Mouse (Mus musculus): Measurements from ENCODE around the gene Smyd1. TPM values are rescaled to one million over a fixed set of nuclear protein-coding genes. Genes with fewer than 3 reads are reported as not detected.

The Smyd1 gene
- polyA plus RNA-seq, 1 experiment from 2014 or later = 136 TPM

DNA sequence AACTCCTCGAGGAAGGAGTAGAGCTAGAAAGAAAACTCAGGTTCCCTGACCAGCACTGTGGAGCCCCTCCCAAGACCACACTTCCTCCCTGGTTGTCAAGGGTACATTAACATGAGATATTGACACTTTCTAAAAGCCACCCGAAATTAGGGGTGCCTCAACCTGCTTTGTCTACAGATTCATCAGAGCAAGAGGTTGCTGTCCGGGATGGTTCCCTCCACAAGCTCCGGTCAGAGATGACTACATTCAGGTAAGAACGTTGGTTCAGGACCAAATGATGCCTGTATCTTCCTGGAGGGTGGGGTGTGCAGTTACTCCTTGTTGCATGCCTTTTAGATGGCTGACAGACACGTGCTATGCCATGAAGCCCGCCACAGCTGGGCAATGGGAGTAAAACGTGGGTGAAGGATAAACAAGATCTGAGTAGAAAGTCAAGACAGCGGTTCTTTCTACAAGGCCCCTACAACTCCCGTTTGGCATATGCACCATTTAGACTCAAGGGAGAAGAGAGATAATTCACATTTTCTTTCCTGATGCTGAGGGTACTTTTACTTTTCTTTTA is 30.9 kb upstream of the Smyd1 start:
- H3K9me3 ChIP-seq (replicated peaks; ENCODE audit: control insufficient read depth, low read length) = peaks cover 2% of the 10 kb centered on the region; the same call in 1 of the 2 replicates
- H3K27ac ChIP-seq (ENCODE audit: low read length) = no peak overlapping the region
- H3K27me3 ChIP-seq (ENCODE audit: control insufficient read depth, insufficient read depth, low read length) = no peaks in the 10 kb centered on the region
- ATAC-seq (replicated peaks; ENCODE audit: extremely low read depth, insufficient read depth, low FRiP score) = no peak
- WGBS = 80% methylated on average over 10 of the region's 10 CpGs
- no peak overlapping the region for H3K9ac ChIP-seq (ENCODE audit: low read length)
- no peaks in the 10 kb centered on the region for H3K36me3 ChIP-seq (ENCODE audit: control insufficient read depth, insufficient read depth)
- no peaks in the 10 kb centered on the region for H3K4me1 ChIP-seq (ENCODE audit: control insufficient read depth, insufficient read depth, low read length)
- no peak overlapping the region for H3K4me2 ChIP-seq (ENCODE audit: low read depth, low read length)
- no peak overlapping the region for H3K4me3 ChIP-seq (ENCODE audit: low read length)

DNA sequence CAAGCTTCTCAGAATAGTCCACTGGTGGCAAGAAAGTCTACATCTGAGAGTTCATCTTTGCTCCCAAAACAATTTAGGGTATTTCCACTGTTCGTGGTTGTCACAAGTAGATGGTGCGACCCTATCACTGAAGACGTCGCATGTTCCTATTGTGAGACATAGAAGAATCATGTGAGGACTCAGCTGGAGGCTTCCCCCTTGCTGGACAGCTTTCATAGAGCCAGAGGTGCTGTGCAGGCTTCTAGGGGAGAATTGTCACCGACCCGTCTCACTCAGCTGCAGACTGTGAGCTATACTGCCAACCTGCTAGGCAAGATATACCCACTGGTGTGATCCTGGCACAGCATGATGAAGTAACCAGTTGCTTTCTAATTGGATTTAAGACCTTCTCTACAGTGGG is 30.2 kb upstream of the Smyd1 start:
- H3K4me1 ChIP-seq (ENCODE audit: control insufficient read depth, insufficient read depth, low read length) = no peaks in the 10 kb centered on the region
- no peak overlapping the region for H3K4me3 ChIP-seq (ENCODE audit: low read length)
- no peak overlapping the region for H3K27ac ChIP-seq (ENCODE audit: low read length)
- H3K36me3 ChIP-seq (ENCODE audit: control insufficient read depth, insufficient read depth) = no peaks in the 10 kb centered on the region
- no peak overlapping the region for H3K9ac ChIP-seq (ENCODE audit: low read length)
- peaks cover 5% of the 10 kb centered on the region for H3K9me3 ChIP-seq (replicated peaks; ENCODE audit: control insufficient read depth, low read length)
- H3K4me2 ChIP-seq (ENCODE audit: low read depth, low read length) = no peak overlapping the region
- ATAC-seq (replicated peaks; ENCODE audit: extremely low read depth, insufficient read depth, low FRiP score) = no peak
- no peaks in the 10 kb centered on the region for H3K27me3 ChIP-seq (ENCODE audit: control insufficient read depth, insufficient read depth, low read length)
- 88% methylated on average over 6 of the region's 6 CpGs for WGBS

DNA sequence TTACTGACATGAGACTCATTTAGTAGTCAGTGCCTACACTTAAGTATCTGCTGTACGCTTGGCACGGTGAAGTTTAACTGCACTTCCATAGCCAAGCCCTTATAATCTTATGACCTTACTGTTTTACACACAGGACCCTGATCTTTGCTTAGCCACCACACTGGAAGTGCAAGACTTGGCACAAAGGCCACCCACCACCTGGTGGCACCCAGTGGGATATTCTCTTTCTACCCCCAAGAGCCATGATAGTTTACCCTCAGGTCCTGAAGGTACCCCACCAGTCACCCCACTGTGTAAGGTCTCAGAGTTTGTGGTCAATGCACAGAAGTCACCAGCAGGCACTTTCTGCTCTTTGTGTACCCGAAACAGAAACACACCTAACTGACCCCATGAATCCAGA is 29.2 kb upstream of the Smyd1 start:
- peaks cover 5% of the 10 kb centered on the region for H3K9me3 ChIP-seq (replicated peaks; ENCODE audit: control insufficient read depth, low read length)
- no peak overlapping the region for H3K27ac ChIP-seq (ENCODE audit: low read length)
- WGBS = 97% methylated on average over 3 of the region's 3 CpGs
- ATAC-seq (replicated peaks; ENCODE audit: extremely low read depth, insufficient read depth, low FRiP score) = no peak
- no peaks in the 10 kb centered on the region for H3K36me3 ChIP-seq (ENCODE audit: control insufficient read depth, insufficient read depth)
- H3K4me3 ChIP-seq (ENCODE audit: low read length) = no peak overlapping the region
- H3K4me2 ChIP-seq (ENCODE audit: low read depth, low read length) = no peak overlapping the region
- no peaks in the 10 kb centered on the region for H3K4me1 ChIP-seq (ENCODE audit: control insufficient read depth, insufficient read depth, low read length)
- H3K27me3 ChIP-seq (ENCODE audit: control insufficient read depth, insufficient read depth, low read length) = no peaks in the 10 kb centered on the region
- no peak overlapping the region for H3K9ac ChIP-seq (ENCODE audit: low read length)

DNA sequence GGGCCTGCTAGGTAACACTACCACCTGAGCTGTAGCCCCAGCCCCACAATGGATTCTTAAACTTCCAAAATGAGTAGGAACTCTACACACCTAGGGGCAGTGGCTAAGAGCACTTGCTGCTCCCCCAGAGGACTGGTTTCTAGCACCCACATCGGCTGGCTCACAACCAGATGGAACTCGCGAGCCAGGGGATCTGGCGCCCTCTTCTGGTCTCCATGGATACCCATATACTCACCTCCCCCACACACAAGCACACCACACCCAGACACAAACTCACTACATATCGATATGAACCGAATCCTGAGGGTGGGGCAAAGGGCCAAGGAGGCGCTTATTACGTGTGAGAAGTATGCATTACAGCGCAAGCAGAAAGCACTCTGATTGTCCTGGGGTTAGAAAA is 26.0 kb upstream of the Smyd1 start:
- WGBS = 92% methylated on average over 9 of the region's 9 CpGs
- Histone ChIP-seq H3K4me3 (ENCODE audit: low read length) (no peak overlapping the region), H3K4me1 (ENCODE audit: control insufficient read depth, insufficient read depth, low read length) (no peaks in the 10 kb centered on the region), H3K27ac (ENCODE audit: low read length) (no peak overlapping the region), H3K9ac (ENCODE audit: low read length) (no peak overlapping the region), H3K9me3 (replicated peaks; ENCODE audit: control insufficient read depth, low read length) (peaks cover 5% of the 10 kb centered on the region), H3K27me3 (ENCODE audit: control insufficient read depth, insufficient read depth, low read length) (no peaks in the 10 kb centered on the region), H3K4me2 (ENCODE audit: low read depth, low read length) (no peak overlapping the region), H3K36me3 (ENCODE audit: control insufficient read depth, insufficient read depth) (no peaks in the 10 kb centered on the region)
- no peak for ATAC-seq (replicated peaks; ENCODE audit: extremely low read depth, insufficient read depth, low FRiP score)

DNA sequence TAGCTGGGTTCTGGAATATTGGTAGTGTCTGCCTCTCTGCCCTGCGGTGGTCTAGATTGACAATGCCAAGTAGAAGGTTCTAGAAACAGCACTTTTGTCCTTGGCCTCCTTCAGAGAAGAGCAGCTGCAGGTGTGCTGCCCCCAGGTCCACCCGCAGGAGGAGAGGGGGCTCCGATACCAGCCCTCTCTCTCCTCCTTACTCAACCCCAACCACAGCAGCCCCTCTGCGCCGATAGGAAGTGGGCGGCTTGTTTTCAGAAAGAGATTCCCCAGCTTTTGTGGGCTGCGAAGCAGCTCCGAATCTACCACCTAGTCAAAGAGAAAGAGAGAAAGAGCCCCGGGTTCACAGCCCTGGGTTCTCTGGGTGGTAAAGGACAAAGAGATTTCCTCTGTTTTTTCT is 19.1 kb upstream of the Smyd1 start:
- no peak overlapping the region for H3K4me2 ChIP-seq (ENCODE audit: low read depth, low read length)
- WGBS = 81% methylated on average over 9 of the region's 9 CpGs

DNA sequence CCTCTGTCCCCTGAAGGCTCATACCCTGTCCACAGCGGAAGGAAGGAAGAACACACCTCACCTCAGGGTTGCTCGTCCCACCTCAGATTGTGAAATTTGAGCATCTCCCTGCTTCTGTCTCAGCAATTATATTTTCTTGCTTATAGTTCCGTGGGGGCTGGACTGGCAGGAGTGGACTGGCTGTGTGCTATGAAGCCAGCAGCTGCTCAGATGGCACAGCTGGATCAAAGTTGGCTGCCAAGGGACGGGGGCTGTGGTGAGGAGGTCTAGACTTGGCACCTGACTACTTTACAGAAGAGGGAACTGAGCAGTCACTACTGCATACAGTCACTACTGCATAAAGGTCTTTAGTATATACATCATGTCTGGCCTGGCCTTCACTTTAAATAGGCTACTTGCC is 17.3 kb upstream of the Smyd1 start:
- no peaks in the 10 kb centered on the region for H3K27me3 ChIP-seq (ENCODE audit: control insufficient read depth, insufficient read depth, low read length)
- 77% methylated on average over 4 of the region's 4 CpGs for WGBS
- H3K9me3 ChIP-seq (replicated peaks; ENCODE audit: control insufficient read depth, low read length) = no peaks in the 10 kb centered on the region
- H3K27ac ChIP-seq (ENCODE audit: low read length) = peak overlapping the region; percentile 12; the same call in 1 of the 2 replicates
- no peak overlapping the region for H3K4me3 ChIP-seq (ENCODE audit: low read length)
- no peak for ATAC-seq (replicated peaks; ENCODE audit: extremely low read depth, insufficient read depth, low FRiP score)
- no peak overlapping the region for H3K4me2 ChIP-seq (ENCODE audit: low read depth, low read length)
- no peak overlapping the region for H3K9ac ChIP-seq (ENCODE audit: low read length)
- H3K4me1 ChIP-seq (ENCODE audit: control insufficient read depth, insufficient read depth, low read length) = no peaks in the 10 kb centered on the region
- no peaks in the 10 kb centered on the region for H3K36me3 ChIP-seq (ENCODE audit: control insufficient read depth, insufficient read depth)

More for the DNA sequence above, 19.1 kb upstream of the Smyd1 start:
- no peak for ATAC-seq (replicated peaks; ENCODE audit: extremely low read depth, insufficient read depth, low FRiP score)
- Histone ChIP-seq H3K4me3 (ENCODE audit: low read length) (no peak overlapping the region), H3K9me3 (replicated peaks; ENCODE audit: control insufficient read depth, low read length) (no peaks in the 10 kb centered on the region), H3K27ac (ENCODE audit: low read length) (no peak overlapping the region; the same call in 1 of the 2 replicates), H3K27me3 (ENCODE audit: control insufficient read depth, insufficient read depth, low read length) (no peaks in the 10 kb centered on the region), H3K9ac (ENCODE audit: low read length) (no peak overlapping the region), H3K36me3 (ENCODE audit: control insufficient read depth, insufficient read depth) (no peaks in the 10 kb centered on the region), H3K4me1 (ENCODE audit: control insufficient read depth, insufficient read depth, low read length) (no peaks in the 10 kb centered on the region)

DNA sequence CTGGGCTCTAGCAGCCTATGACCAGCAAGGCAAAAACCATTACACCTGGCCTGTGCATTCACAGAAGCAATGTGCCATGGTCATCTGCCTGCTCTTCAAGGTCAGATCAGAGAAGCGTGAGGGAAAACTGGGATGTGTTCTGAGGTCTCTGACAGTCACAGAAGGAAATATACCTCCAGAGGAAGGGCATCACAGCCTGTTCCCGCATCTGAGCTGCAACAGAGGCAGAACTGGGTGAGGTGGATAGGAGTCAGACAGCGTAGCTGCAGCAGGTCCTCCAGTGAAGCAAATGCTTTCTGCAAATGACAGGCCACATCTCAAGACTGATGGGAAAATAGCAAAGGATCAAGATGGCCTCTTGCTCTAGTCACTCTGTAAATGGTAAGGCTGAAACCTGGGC is 16.9 kb upstream of the Smyd1 start:
- no peaks in the 10 kb centered on the region for H3K27me3 ChIP-seq (ENCODE audit: control insufficient read depth, insufficient read depth, low read length)
- H3K27ac ChIP-seq (ENCODE audit: low read length) = peak overlapping the region; percentile 12; the same call in 1 of the 2 replicates
- no peak overlapping the region for H3K4me2 ChIP-seq (ENCODE audit: low read depth, low read length)
- H3K9me3 ChIP-seq (replicated peaks; ENCODE audit: control insufficient read depth, low read length) = no peaks in the 10 kb centered on the region
- ATAC-seq (replicated peaks; ENCODE audit: extremely low read depth, insufficient read depth, low FRiP score) = no peak
- H3K9ac ChIP-seq (ENCODE audit: low read length) = no peak overlapping the region
- no peak overlapping the region for H3K4me3 ChIP-seq (ENCODE audit: low read length)
- WGBS = 76% methylated on average over 3 of the region's 3 CpGs
- H3K36me3 ChIP-seq (ENCODE audit: control insufficient read depth, insufficient read depth) = no peaks in the 10 kb centered on the region
- H3K4me1 ChIP-seq (ENCODE audit: control insufficient read depth, insufficient read depth, low read length) = no peaks in the 10 kb centered on the region

DNA sequence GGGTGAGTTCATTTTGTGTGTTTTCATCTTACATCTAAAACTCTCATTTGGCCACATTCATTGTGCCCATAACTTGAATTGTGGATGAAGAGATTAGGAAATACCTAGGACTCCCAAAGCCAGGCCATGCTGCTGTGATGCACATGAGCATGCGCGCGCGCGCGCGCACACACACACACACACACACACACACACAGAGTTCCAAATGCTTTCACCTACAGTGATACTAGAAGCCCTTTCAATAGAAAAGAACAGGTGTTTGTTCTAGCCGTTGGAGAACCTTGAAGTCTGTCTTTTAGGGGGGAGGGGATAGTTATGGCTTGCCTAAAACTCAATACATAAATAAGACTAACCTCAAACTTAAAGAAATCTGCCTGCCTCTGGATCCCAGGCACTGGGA is 15.6 kb upstream of the Smyd1 start:
- Histone ChIP-seq H3K9me3 (replicated peaks; ENCODE audit: control insufficient read depth, low read length) (no peaks in the 10 kb centered on the region), H3K36me3 (ENCODE audit: control insufficient read depth, insufficient read depth) (no peaks in the 10 kb centered on the region), H3K4me1 (ENCODE audit: control insufficient read depth, insufficient read depth, low read length) (no peaks in the 10 kb centered on the region), H3K27ac (ENCODE audit: low read length) (no peak overlapping the region), H3K9ac (ENCODE audit: low read length) (no peak overlapping the region), H3K4me2 (ENCODE audit: low read depth, low read length) (no peak overlapping the region), H3K27me3 (ENCODE audit: control insufficient read depth, insufficient read depth, low read length) (no peaks in the 10 kb centered on the region), H3K4me3 (ENCODE audit: low read length) (no peak overlapping the region)
- WGBS = 95% methylated on average over 8 of the region's 8 CpGs
- ATAC-seq (replicated peaks; ENCODE audit: extremely low read depth, insufficient read depth, low FRiP score) = 0 out of 2 replicates have a peak, but pooled peaks have one; percentile 29

DNA sequence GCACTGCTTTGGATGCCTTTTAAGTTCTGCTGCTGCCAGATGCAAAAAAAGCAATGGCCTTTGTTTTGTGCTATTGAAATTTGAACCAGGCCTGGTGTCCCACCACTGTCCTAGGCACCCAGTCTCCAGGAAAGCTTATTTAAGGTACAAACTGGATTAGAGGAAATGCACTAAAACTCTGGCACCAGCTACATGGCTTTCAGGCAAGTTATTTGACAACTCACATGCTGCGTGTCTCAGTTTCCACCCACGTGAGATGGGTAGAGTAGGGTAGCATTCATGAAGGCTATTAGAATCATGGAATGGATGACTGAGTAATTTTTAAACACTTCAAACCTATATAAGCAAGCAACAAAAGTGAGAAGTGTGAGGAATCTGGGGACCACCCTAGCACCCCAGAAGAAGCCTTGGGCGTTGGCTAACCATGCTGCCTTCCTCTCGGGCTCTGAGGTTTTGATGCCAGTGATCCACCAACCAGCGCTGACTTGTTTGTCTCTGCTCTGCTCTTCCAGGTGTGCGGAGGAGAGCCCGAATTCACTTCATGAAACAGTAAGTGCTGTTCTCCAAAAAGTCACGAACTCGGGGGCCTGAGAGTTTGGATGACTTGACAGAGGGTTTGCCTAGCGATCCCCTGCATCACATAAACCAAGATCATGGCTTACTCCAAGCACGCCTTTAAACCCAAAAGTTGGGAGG is 11.7 kb upstream of the Smyd1 start:
- Histone ChIP-seq H3K4me2 (ENCODE audit: low read depth, low read length) (no peak overlapping the region), H3K4me1 (ENCODE audit: control insufficient read depth, insufficient read depth, low read length) (no peaks in the 10 kb centered on the region), H3K9ac (ENCODE audit: low read length) (no peak overlapping the region), H3K27ac (ENCODE audit: low read length) (peak overlapping the region; percentile 39; the same call in 1 of the 2 replicates), H3K4me3 (ENCODE audit: low read length) (no peak overlapping the region), H3K9me3 (replicated peaks; ENCODE audit: control insufficient read depth, low read length) (no peaks in the 10 kb centered on the region), H3K27me3 (ENCODE audit: control insufficient read depth, insufficient read depth, low read length) (no peaks in the 10 kb centered on the region), H3K36me3 (ENCODE audit: control insufficient read depth, insufficient read depth) (no peaks in the 10 kb centered on the region)
- ATAC-seq (replicated peaks; ENCODE audit: extremely low read depth, insufficient read depth, low FRiP score) = no peak
- WGBS = 89% methylated on average over 11 of the region's 11 CpGs
